In genomic region chr9:110529002-110529737, GRCm38 (mm10) we compare ENCODE assay signal across 14 mouse cellular contexts. TPM values are rescaled to one million over a fixed set of nuclear protein-coding genes. Genes with fewer than 3 reads are reported as not detected.
A peak's percentile ranks its signal among the peaks of the same experiment; 100 is the strongest.
DNase-seq lines count a peak whose midpoint lies in the region; ATAC-seq lines count a peak whose summit lies in the region.
"Had no signal": no experiment of that assay in that cellular context is flagged by ENCODE, and none has a peak within 500 bp of the region (broad histone marks: within the 10 kb centered on the region; RNA-seq: fewer than 3 reads in every experiment).

No protein-coding gene starts in this region.

- H3K9me3 ChIP-seq in heart, embryonic 13.5 days = no peaks in the 10 kb centered on the region
- no peaks in the 10 kb centered on the region for H3K9me3 ChIP-seq in liver, embryonic 13.5 days (replicated peaks)
- H3K9me3 ChIP-seq: midbrain, embryonic 13.5 days; neural tube, embryonic 12.5 days had no signal

- H3K4me2 ChIP-seq in heart, embryonic 13.5 days = peak overlapping the region; percentile 24; the same call in 1 of the 2 replicates
- H3K4me2 ChIP-seq in liver, embryonic 13.5 days = peak overlapping the region; percentile 89
- H3K4me2 ChIP-seq: midbrain, embryonic 13.5 days; neural tube, embryonic 12.5 days had no signal

- ATAC-seq in heart, embryonic 13.5 days (ENCODE audit: extremely low read depth, insufficient number of reproducible peaks, low FRiP score, low TSS enrichment) = no peak
- no peak for ATAC-seq in liver, embryonic 13.5 days (ENCODE audit: low read depth)
- ATAC-seq: midbrain, embryonic 13.5 days had no signal

- no peak for DNase-seq in heart, postnatal 14 days
- DNase-seq in ES-CJ7 (ENCODE audit: low read depth, low spot score) = peak; percentile 93
- DNase-seq in embryo, embryonic 10 days (ENCODE audit: low spot score) = peak; percentile 50
- peak; percentile 64 for DNase-seq in liver, embryonic 13.5 days
- DNase-seq in adrenal gland, adult 2 months = no peak
- no peak for DNase-seq in thymus, postnatal 36 days
- DNase-seq in right cerebral cortex, adult 2 months (ENCODE audit: low spot score in 2 of 2) = no peak
- DNase-seq: cerebellum, adult 11 months; heart, postnatal 10 days; kidney, adult 11 months; retina, postnatal 1 day had no signal

- no peak overlapping the region for H3K4me3 ChIP-seq in heart, embryonic 13.5 days
- peak overlapping the region; percentile 37 for H3K4me3 ChIP-seq in liver, embryonic 13.5 days (replicated peaks)
- H3K4me3 ChIP-seq: midbrain, embryonic 13.5 days; neural tube, embryonic 12.5 days had no signal

- H3K36me3 ChIP-seq in heart, embryonic 13.5 days = 0 out of 2 replicates have a peak, but pooled peaks cover 2% of the 10 kb centered on the region
- no peaks in the 10 kb centered on the region for H3K36me3 ChIP-seq in liver, embryonic 13.5 days
- H3K36me3 ChIP-seq: midbrain, embryonic 13.5 days; neural tube, embryonic 12.5 days had no signal

- intact Hi-C loops in heart, postnatal 14 days (cut with DNase I) = no loop called here

- WGBS in heart, embryonic 13.5 days = 52% methylated on average over 9 of the region's 9 CpGs
- 48% methylated on average over 9 of the region's 9 CpGs for WGBS in liver, embryonic 13.5 days (ENCODE audit: insufficient replicate concordance)

- H3K27me3 ChIP-seq in heart, embryonic 13.5 days (replicated peaks) = no peaks in the 10 kb centered on the region
- no peaks in the 10 kb centered on the region for H3K27me3 ChIP-seq in liver, embryonic 13.5 days
- H3K27me3 ChIP-seq: midbrain, embryonic 13.5 days; neural tube, embryonic 12.5 days had no signal

- no peak overlapping the region for H3K9ac ChIP-seq in heart, embryonic 13.5 days
- peak overlapping the region; percentile 31; the same call in 1 of the 2 replicates for H3K9ac ChIP-seq in liver, embryonic 13.5 days
- H3K9ac ChIP-seq: midbrain, embryonic 13.5 days; neural tube, embryonic 12.5 days had no signal

- H3K27ac ChIP-seq in heart, embryonic 13.5 days (replicated peaks) = no peak overlapping the region
- H3K27ac ChIP-seq in liver, embryonic 13.5 days = no peak overlapping the region
- H3K27ac ChIP-seq: midbrain, embryonic 13.5 days; neural tube, embryonic 12.5 days had no signal

- peaks cover 15% of the 10 kb centered on the region for H3K4me1 ChIP-seq in heart, embryonic 13.5 days
- peaks cover 35% of the 10 kb centered on the region for H3K4me1 ChIP-seq in liver, embryonic 13.5 days (replicated peaks)

RNA-seq across cellular contexts. Expression of gene Setd2, which starts 3.2 kb away (rescaled TPM):
- 19.1 and 20.7 TPM in 2 replicates for polyA plus RNA-seq in heart, embryonic 13.5 days (2015; fragmentation: Nextera tagmentation; extraction: Ambion mirVana)
- 10 to 100 TPM; 51.3 to 54.2 TPM for total RNA-seq in heart, postnatal 14 days (2021)
- 11.4 and 13.4 TPM in 2 replicates for polyA plus RNA-seq in liver, embryonic 13.5 days (2015; fragmentation: Nextera tagmentation; extraction: Ambion mirVana)
- 10 to 100 TPM; 49.1 to 75.8 TPM for total RNA-seq in adrenal gland, adult 2 months (2021)
- polyA plus RNA-seq in adrenal gland, adult 2 months (2012; rRNA removed) = 23.3 and 25.9 TPM in 2 replicates

RNA-seq across cellular contexts. Expression of gene Kif9, which starts 52.4 kb away (rescaled TPM):
- polyA plus RNA-seq in heart, embryonic 13.5 days (2015; fragmentation: Nextera tagmentation; extraction: Ambion mirVana) = 0.38 and 0.51 TPM in 2 replicates
- under 1 TPM; 0.24 to 0.31 TPM for total RNA-seq in heart, postnatal 14 days (2021)
- 0.23 and 0.27 TPM in 2 replicates for polyA plus RNA-seq in liver, embryonic 13.5 days (2015; fragmentation: Nextera tagmentation; extraction: Ambion mirVana)
- 1 to 10 TPM in 1 of 2 experiments, under 1 TPM in 1; 0.86 to 1.3 TPM for total RNA-seq in adrenal gland, adult 2 months (2021)
- polyA plus RNA-seq in adrenal gland, adult 2 months (2012; rRNA removed) = 0.27 and 0.47 TPM in 2 replicates

RNA-seq across cellular contexts. Expression of gene Klhl18, which starts 52.7 kb away (rescaled TPM):
- polyA plus RNA-seq in heart, embryonic 13.5 days (2015; fragmentation: Nextera tagmentation; extraction: Ambion mirVana) = 6.9 and 8.4 TPM in 2 replicates
- total RNA-seq in heart, postnatal 14 days (2021) = 10 to 100 TPM; 13.3 to 13.4 TPM
- polyA plus RNA-seq in liver, embryonic 13.5 days (2015; fragmentation: Nextera tagmentation; extraction: Ambion mirVana) = 1.9 and 2.7 TPM in 2 replicates
- 10 to 100 TPM in 1 of 2 experiments, 1 to 10 TPM in 1; 9.7 to 13.4 TPM for total RNA-seq in adrenal gland, adult 2 months (2021)
- 8.7 and 9.4 TPM in 2 replicates for polyA plus RNA-seq in adrenal gland, adult 2 months (2012; rRNA removed)

Comparison
In these comparisons a context has a peak if more than half of its experiments do, and no peak if none do; other contexts are left out.
1. DNase-seq: peak in ES-CJ7 (single experiment), embryo, embryonic 10 days (single experiment) and liver, embryonic 13.5 days (single experiment); none in heart, postnatal 14 days (0 of 2), adrenal gland, adult 2 months (single experiment), thymus, postnatal 36 days (0 of 2) and right cerebral cortex, adult 2 months (0 of 2).